ENCODE assay signal across 25 mouse cellular contexts in genomic region chr3:30486422-30486821, GRCm38 (mm10).
"Had no signal": no experiment of that assay in that cellular context is flagged by ENCODE, and none has a peak within 500 bp of the region (broad histone marks: within the 10 kb centered on the region; RNA-seq: fewer than 3 reads in every experiment).

No protein-coding gene starts in this region.

- H3K27me3 ChIP-seq: heart, embryonic 12.5 days; limb, embryonic 12.5 days; liver, embryonic 13.5 days; liver, embryonic 15.5 days had no signal

- H3K9ac ChIP-seq: heart, embryonic 12.5 days; hindbrain, embryonic 12.5 days; hindbrain, embryonic 14.5 days; kidney, embryonic 15.5 days; limb, embryonic 12.5 days; liver, embryonic 13.5 days; liver, embryonic 15.5 days had no signal

- DNase-seq: gastrocnemius, postnatal 14 days; gastrocnemius, postnatal 36 days; heart, postnatal 10 days; heart, postnatal 4 days; kidney, adult 11 months; kidney, adult 2 months; kidney, adult 9 months; kidney, postnatal 10 days; kidney, postnatal 25 days; layer of hippocampus, adult 9-11 months; liver; liver, embryonic 13.5 days had no signal

- H3K9me3 ChIP-seq: heart, embryonic 10.5 days; heart, embryonic 12.5 days; hindbrain, embryonic 10.5 days; hindbrain, embryonic 12.5 days; kidney, embryonic 15.5 days; limb, embryonic 10.5 days; limb, embryonic 12.5 days; liver, embryonic 13.5 days; liver, embryonic 15.5 days had no signal

- ATAC-seq: hindbrain, embryonic 16.5 days; inflammation-experienced regulatory T-cells, adult 6 months had no signal

- H3K4me1 ChIP-seq: liver, embryonic 13.5 days; liver, embryonic 15.5 days had no signal

- H3K4me2 ChIP-seq: heart, embryonic 12.5 days; hindbrain, embryonic 12.5 days; hindbrain, embryonic 14.5 days; kidney, embryonic 15.5 days; limb, embryonic 12.5 days; liver, embryonic 11.5 days; liver, embryonic 13.5 days; liver, embryonic 15.5 days had no signal

- H3K4me3 ChIP-seq: heart, embryonic 10.5 days; heart, embryonic 12.5 days; hindbrain, embryonic 10.5 days; hindbrain, embryonic 12.5 days; kidney, embryonic 15.5 days; left cerebral cortex, adult 2 months; limb, embryonic 10.5 days; limb, embryonic 12.5 days; liver, embryonic 13.5 days; liver, embryonic 15.5 days had no signal

- H3K36me3 ChIP-seq: heart, embryonic 10.5 days; heart, embryonic 12.5 days; hindbrain, embryonic 12.5 days; kidney, embryonic 15.5 days; liver, embryonic 13.5 days; liver, embryonic 15.5 days had no signal

- H3K27ac ChIP-seq: heart, embryonic 10.5 days; hindbrain, embryonic 10.5 days; hindbrain, embryonic 12.5 days; hindbrain, embryonic 14.5 days; kidney, embryonic 15.5 days; left cerebral cortex, adult 2 months; limb, embryonic 10.5 days; limb, embryonic 12.5 days; liver, embryonic 13.5 days; liver, embryonic 15.5 days had no signal
